ENCODE assay signal across 13 mouse cellular contexts in genomic region chr9:32747624-32748023, GRCm38 (mm10).
A peak's percentile ranks its signal among the peaks of the same experiment; 100 is the strongest.
DNase-seq lines count a peak whose midpoint lies in the region; ATAC-seq lines count a peak whose summit lies in the region.
"Had no signal": no experiment of that assay in that cellular context is flagged by ENCODE, and none has a peak within 500 bp of the region (broad histone marks: within the 10 kb centered on the region; RNA-seq: fewer than 3 reads in every experiment).

No protein-coding gene starts in this region.

- H3K36me3 ChIP-seq in limb, embryonic 10.5 days, result peaks cover 68% of the 10 kb centered on the region
- H3K36me3 ChIP-seq in forebrain, embryonic 15.5 days, result no peaks in the 10 kb centered on the region
- H3K36me3 ChIP-seq: embryonic facial prominence, embryonic 15.5 days; midbrain, embryonic 12.5 days had no signal

- no peak overlapping the region for H3K4me2 ChIP-seq in forebrain, embryonic 15.5 days (replicated peaks)
- H3K4me2 ChIP-seq: embryonic facial prominence, embryonic 15.5 days; hindbrain, embryonic 14.5 days; midbrain, embryonic 12.5 days had no signal

- peak; percentile 50 for DNase-seq in kidney, postnatal 14 days
- no peak for DNase-seq in kidney, adult 18-20 months
- peak; percentile 84 for DNase-seq in CD4-positive, CD25-positive, alpha-beta regulatory T cell, adult 2 months (ENCODE audit: low read depth, low spot score)
- DNase-seq in thymus, adult 18-20 months, result peak; percentile 87 to 93
- DNase-seq in limb, embryonic 10.5 days (ENCODE audit: low spot score), result no peak
- DNase-seq: cerebellum, postnatal 25 days had no signal

- no peak overlapping the region for H3K27ac ChIP-seq in limb, embryonic 10.5 days
- no peak overlapping the region for H3K27ac ChIP-seq in forebrain, embryonic 15.5 days (replicated peaks)
- H3K27ac ChIP-seq: embryonic facial prominence, embryonic 15.5 days; hindbrain, embryonic 14.5 days; layer of hippocampus, adult 2 months; liver, embryonic 14.5 days; midbrain, embryonic 12.5 days had no signal

- no peaks in the 10 kb centered on the region for H3K9me3 ChIP-seq in limb, embryonic 10.5 days (replicated peaks)
- no peaks in the 10 kb centered on the region for H3K9me3 ChIP-seq in forebrain, embryonic 15.5 days
- H3K9me3 ChIP-seq: embryonic facial prominence, embryonic 15.5 days; midbrain, embryonic 12.5 days had no signal

- H3K27me3 ChIP-seq in limb, embryonic 10.5 days (ENCODE audit: low read depth, poor library complexity, severe bottlenecking), result no peaks in the 10 kb centered on the region
- H3K27me3 ChIP-seq in forebrain, embryonic 15.5 days, result no peaks in the 10 kb centered on the region
- H3K27me3 ChIP-seq: embryonic facial prominence, embryonic 15.5 days; midbrain, embryonic 12.5 days had no signal

- WGBS in limb, embryonic 10.5 days, result 89% methylated on average over 8 of the region's 8 CpGs
- 91% methylated on average over 8 of the region's 8 CpGs for WGBS in forebrain, embryonic 15.5 days

- peaks cover 33% of the 10 kb centered on the region for H3K4me1 ChIP-seq in limb, embryonic 10.5 days
- no peaks in the 10 kb centered on the region for H3K4me1 ChIP-seq in forebrain, embryonic 15.5 days
- H3K4me1 ChIP-seq: embryonic facial prominence, embryonic 15.5 days; midbrain, embryonic 12.5 days had no signal

- peak; percentile 32 for ATAC-seq in activated CD4-positive, CD25-positive, alpha-beta regulatory T cell, adult 4 months
- no peak for ATAC-seq in forebrain, embryonic 15.5 days (replicated peaks)

- H3K4me3 ChIP-seq in limb, embryonic 10.5 days, result no peak overlapping the region
- no peak overlapping the region for H3K4me3 ChIP-seq in forebrain, embryonic 15.5 days
- H3K4me3 ChIP-seq: embryonic facial prominence, embryonic 15.5 days; layer of hippocampus, adult 2 months; midbrain, embryonic 12.5 days had no signal

- H3K9ac ChIP-seq in forebrain, embryonic 15.5 days (replicated peaks), result no peak overlapping the region
- H3K9ac ChIP-seq: embryonic facial prominence, embryonic 15.5 days; hindbrain, embryonic 14.5 days; liver, embryonic 14.5 days; midbrain, embryonic 12.5 days had no signal

Comparison
In these comparisons a context has a peak if more than half of its experiments do, and no peak if none do; other contexts are left out.
1. DNase-seq: peak in kidney, postnatal 14 days (single experiment), CD4-positive, CD25-positive, alpha-beta regulatory T cell, adult 2 months (single experiment) and thymus, adult 18-20 months (2 of 2); none in kidney, adult 18-20 months (single experiment) and limb, embryonic 10.5 days (single experiment).